Mouse (Mus musculus) erythroblast, embryonic 14.5 days (primary cell): Measurements from ENCODE around the gene Pid1.

Experiments used
- GATA1 ChIP-seq: IDR thresholded peaks from 2 replicates; pipeline ENCODE4 v1.6.1; 2012; ENCODE audit warnings: low read length, inconsistent platforms, mixed read lengths
- TAL1 ChIP-seq: IDR thresholded peaks from 3 replicates; pipeline ENCODE4 v1.6.1; 2012; ENCODE audit warnings: low read length, inconsistent platforms, mixed read lengths

DNA sequence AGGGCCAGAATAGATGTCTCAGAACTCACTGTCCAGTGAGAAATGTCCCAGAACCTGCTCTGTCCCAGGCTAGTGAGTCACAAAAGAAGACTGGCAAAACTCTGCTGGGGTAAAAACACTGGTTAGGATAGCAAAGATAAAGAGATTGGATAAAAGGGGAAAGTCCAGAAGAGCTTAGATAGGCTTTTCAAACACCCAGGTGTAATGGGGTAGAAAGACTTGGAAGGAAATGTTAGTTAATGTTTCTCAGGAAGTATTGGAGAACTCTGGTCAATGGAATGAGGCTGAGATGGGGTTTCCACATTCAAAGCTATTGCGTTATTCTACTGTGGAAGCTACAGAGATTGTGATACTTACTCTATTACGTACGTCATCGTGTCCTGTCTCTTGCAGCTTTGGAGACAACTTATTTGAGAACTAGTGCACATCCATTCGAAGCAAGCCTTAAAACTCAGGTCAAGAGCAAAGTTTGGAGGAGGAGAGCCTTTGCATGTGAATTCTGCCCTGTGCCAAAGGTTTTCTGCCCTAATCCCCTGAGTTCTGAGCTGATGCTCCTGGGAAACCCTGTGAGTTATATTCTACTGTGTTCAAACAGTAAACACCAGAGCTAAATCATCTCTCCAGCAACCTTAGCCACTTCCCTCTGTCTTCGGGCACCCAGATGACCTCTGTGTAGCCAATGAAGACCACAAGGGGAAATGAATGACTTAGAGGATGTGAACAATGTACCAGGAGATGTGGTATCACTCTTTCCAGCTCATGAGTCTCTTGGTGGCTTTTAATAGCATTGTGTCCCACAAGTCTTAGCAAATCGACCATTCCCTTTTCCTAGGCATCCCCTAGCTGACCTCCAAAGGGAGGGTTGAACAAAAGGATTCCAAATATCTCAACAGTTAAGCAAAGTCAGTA is 1.0 kb downstream of the Pid1 start:
- TF ChIP-seq GATA1 (no peak), TAL1 (no peak)
